Mouse (Mus musculus) stomach, embryonic 15.5 days (tissue): Measurements from ENCODE around the gene Slc37a3. TPM values are rescaled to one million over a fixed set of nuclear protein-coding genes. Genes with fewer than 3 reads are reported as not detected.

Experiments used
- ATAC-seq: fragments of 200-750 bp; cut with Nextera tagmentation; 2 replicates; pipeline ENCODE4 v1.8.0; 2017; ENCODE audit warnings: low read depth, moderate number of reproducible peaks, moderate TSS enrichment; ENCODE audit not compliant: insufficient read depth, low FRiP score
- H3K27ac ChIP-seq: fragments of 300-500 bp; sonication (generic); 2 replicates; pipeline ENCODE4 v1.5.1; 2015; ENCODE audit warnings: mild to moderate bottlenecking, inconsistent platforms
- H3K27me3 ChIP-seq: fragments of 300-500 bp; sonication (generic); replicated peaks from 2 replicates; pipeline ENCODE4 v1.6.1; 2015; ENCODE audit warnings: inconsistent platforms
- H3K36me3 ChIP-seq: fragments of 300-500 bp; sonication (generic); 2 replicates; pipeline ENCODE4 v1.6.1; 2015; ENCODE audit warnings: inconsistent platforms
- H3K4me1 ChIP-seq: fragments of 300-500 bp; sonication (generic); 2 replicates; pipeline ENCODE4 v1.6.1; 2015; ENCODE audit warnings: inconsistent platforms
- H3K4me2 ChIP-seq: fragments of 300-500 bp; sonication (generic); 2 replicates; pipeline ENCODE4 v1.6.1; 2015; ENCODE audit warnings: mild to moderate bottlenecking, inconsistent platforms
- H3K4me3 ChIP-seq: fragments of 300-500 bp; sonication (generic); replicated peaks from 2 replicates; pipeline ENCODE4 v1.5.1; 2015; ENCODE audit warnings: inconsistent platforms
- H3K9ac ChIP-seq: fragments of 300-500 bp; sonication (generic); 2 replicates; pipeline ENCODE4 v1.6.1; 2015; ENCODE audit warnings: inconsistent platforms
- H3K9me3 ChIP-seq: fragments of 300-500 bp; sonication (generic); 2 replicates; pipeline ENCODE4 v1.6.1; 2016; ENCODE audit warnings: inconsistent platforms
- WGBS: fragments of 180-500 bp; shearing (Covaris S2); methylation state at CpG from one replicate; pipeline ENCODE4 v1.1.7; 2015; 5-methylcytosine and 5-hydroxymethylcytosine counted together
- polyA plus RNA-seq: library from polyadenylated mRNA; unstranded; fragments of >200 nt; fragmentation: Nextera tagmentation; extraction: Ambion mirVana; gene quantifications from 2 replicates; pipeline ENCODE4 v1.2.1, GENCODE M21; 2015

Slc37a3 gene
- polyA plus RNA-seq, 1 experiment from 2014 or later: 36.9 TPM

DNA sequence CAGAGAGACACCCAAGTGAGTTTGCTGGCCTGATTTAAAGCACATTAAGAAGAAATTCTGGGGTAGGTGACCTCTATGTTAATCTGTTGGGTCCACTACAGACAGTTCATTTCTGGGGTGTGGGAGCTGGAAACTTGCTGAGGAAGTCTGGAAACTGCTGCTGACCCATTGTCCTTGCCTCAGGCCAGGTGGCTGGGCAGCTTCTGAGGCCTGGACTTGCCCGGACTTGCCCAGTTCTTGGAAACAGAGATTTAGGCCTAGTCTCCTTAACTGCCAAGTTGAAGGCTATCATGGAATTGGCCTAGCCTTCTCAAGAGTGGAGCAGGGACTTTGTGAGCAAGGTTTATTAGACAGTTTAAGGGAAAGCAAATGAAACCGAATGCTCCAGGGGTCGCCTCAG lies 92.6 kb downstream of the Slc37a3 start:
- 80% methylated on average over 3 of the region's 3 CpGs for WGBS
- Histone ChIP-seq H3K27ac (no peak overlapping the region), H3K4me1 (peaks cover 6% of the 10 kb centered on the region), H3K4me3 (no peak overlapping the region), H3K36me3 (no peaks in the 10 kb centered on the region), H3K4me2 (no peak overlapping the region), H3K27me3 (no peaks in the 10 kb centered on the region), H3K9me3 (no peaks in the 10 kb centered on the region), H3K9ac (no peak overlapping the region)
- no peak for ATAC-seq

Other genes starting within 250 kb of the Slc37a3 start
- gene Kdm7a, start 170.9 kb downstream of the Slc37a3 start, polyA plus RNA-seq: 5.9 and 6.2 TPM in 2 replicates
- 4.8 and 6.1 TPM in 2 replicates for gene Rab19, start 3.5 kb upstream of the Slc37a3 start, polyA plus RNA-seq
- 60.6 and 74.9 TPM in 2 replicates for gene Mkrn1, start 42.8 kb upstream of the Slc37a3 start, polyA plus RNA-seq
- 13.4 and 15.8 TPM in 2 replicates for gene Dennd2a, start 180.2 kb upstream of the Slc37a3 start, polyA plus RNA-seq
- 26.5 and 32.6 TPM in 2 replicates for gene Adck2, start 196.2 kb upstream of the Slc37a3 start, polyA plus RNA-seq
- 1.3 and 1.5 TPM in 2 replicates for gene Gm42420, start 208.1 kb upstream of the Slc37a3 start, polyA plus RNA-seq
- gene Ndufb2, start 214.9 kb upstream of the Slc37a3 start, polyA plus RNA-seq: 342 and 384 TPM in 2 replicates